Mouse (Mus musculus) intestine, embryonic 16.5 days (tissue): ENCODE results near the gene Dph5. TPM values are rescaled to one million over a fixed set of nuclear protein-coding genes. Genes with fewer than 3 reads are reported as not detected.
"Not testable (repeated sequence)": the region's sequence is repeated elsewhere in the genome, so short reads cannot be mapped to it uniquely, and the experiment has no call there.

Experiments
- ATAC-seq: fragments of 200-750 bp; cut with Nextera tagmentation; 2 replicates; pipeline ENCODE4 v1.8.0; 2017; ENCODE audit warnings: moderate TSS enrichment, moderate library complexity
- H3K27ac ChIP-seq: fragments of 300-500 bp; sonication (generic); 2 replicates; pipeline ENCODE4 v1.5.1; 2014; ENCODE audit warnings: mild to moderate bottlenecking, low read length
- H3K27me3 ChIP-seq: fragments of 300-500 bp; sonication (generic); replicated peaks from 2 replicates; pipeline ENCODE4 v1.6.1; 2014; ENCODE audit warnings: low read length, control low read depth, mixed read lengths; ENCODE audit not compliant: control insufficient read depth, insufficient read depth
- H3K36me3 ChIP-seq: fragments of 300-500 bp; sonication (generic); 2 replicates; pipeline ENCODE4 v1.6.1; 2014; ENCODE audit warnings: low read length, control low read depth; ENCODE audit not compliant: control insufficient read depth, insufficient read depth
- H3K4me1 ChIP-seq: fragments of 300-500 bp; sonication (generic); 2 replicates; pipeline ENCODE4 v1.6.1; 2014; ENCODE audit warnings: low read length, control low read depth, mixed read lengths; ENCODE audit not compliant: control insufficient read depth, insufficient read depth
- H3K4me2 ChIP-seq: fragments of 300-500 bp; sonication (generic); 2 replicates; pipeline ENCODE4 v1.6.1; 2014; ENCODE audit warnings: low read depth, low read length, control low read depth
- H3K4me3 ChIP-seq: fragments of 300-500 bp; sonication (generic); 2 replicates; pipeline ENCODE4 v1.5.1; 2014; ENCODE audit warnings: mild to moderate bottlenecking, low read length
- H3K9ac ChIP-seq: fragments of 300-500 bp; sonication (generic); 2 replicates; pipeline ENCODE4 v1.6.1; 2014; ENCODE audit warnings: low read depth, low read length
- H3K9me3 ChIP-seq: fragments of 300-500 bp; sonication (generic); 2 replicates; pipeline ENCODE4 v1.6.1; 2016; ENCODE audit warnings: low read length, control low read depth; ENCODE audit not compliant: control insufficient read depth
- WGBS: fragments of 180-500 bp; shearing (Covaris S2); extraction: QIAGEN DNeasy Blood & Tissue Kit; methylation state at CpG from one replicate; pipeline ENCODE4 v1.1.7; 2014; 5-methylcytosine and 5-hydroxymethylcytosine counted together
- polyA plus RNA-seq: library from polyadenylated mRNA; unstranded; fragments of >200 nt; fragmentation: Nextera tagmentation; extraction: Ambion mirVana; gene quantifications from 2 replicates; pipeline ENCODE4 v1.2.1, GENCODE M21; 2015

Gene Dph5
- polyA plus RNA-seq, 1 experiment from 2014 or later: 28.8 TPM

GRCm38 (mm10) chr3:115856484-115857022 lies 31.1 kb upstream of the Dph5 start:
- Histone ChIP-seq H3K4me2 (no peak overlapping the region), H3K4me3 (no peak overlapping the region), H3K27ac (no peak overlapping the region), H3K36me3 (no peaks in the 10 kb centered on the region), H3K27me3 (no peaks in the 10 kb centered on the region), H3K9ac (no peak overlapping the region), H3K9me3 (no peaks in the 10 kb centered on the region), H3K4me1 (no peaks in the 10 kb centered on the region)
- WGBS: 33% methylated on average over 8 of the region's 8 CpGs
- no peak for ATAC-seq

GRCm38 (mm10) chr3:115857436-115857835 lies 30.2 kb upstream of the Dph5 start:
- Histone ChIP-seq H3K27me3 (no peaks in the 10 kb centered on the region), H3K36me3 (no peaks in the 10 kb centered on the region), H3K4me3 (no peak overlapping the region), H3K9me3 (no peaks in the 10 kb centered on the region), H3K9ac (no peak overlapping the region), H3K4me1 (no peaks in the 10 kb centered on the region), H3K4me2 (no peak overlapping the region), H3K27ac (no peak overlapping the region)
- no peak for ATAC-seq
- 88% methylated on average over 10 of the region's 10 CpGs for whole genome bisulfite sequencing

GRCm38 (mm10) chr3:115858822-115859221 lies 28.8 kb upstream of the Dph5 start:
- 86% methylated on average over 3 of the region's 3 CpGs for WGBS
- H3K27ac ChIP-seq: no peak overlapping the region
- ATAC-seq: no peak
- H3K9me3 ChIP-seq: no peaks in the 10 kb centered on the region
- H3K4me2 ChIP-seq: no peak overlapping the region
- H3K9ac ChIP-seq: no peak overlapping the region
- H3K4me3 ChIP-seq: no peak overlapping the region
- H3K4me1 ChIP-seq: no peaks in the 10 kb centered on the region
- H3K36me3 ChIP-seq: no peaks in the 10 kb centered on the region
- no peaks in the 10 kb centered on the region for H3K27me3 ChIP-seq

- H3K4me2 ChIP-seq: not testable (repeated sequence)
- 85% methylated on average over 1 of the region's 1 CpGs for WGBS
Observed at GRCm38 (mm10) chr3:115860780-115861179, 26.9 kb upstream of the Dph5 start.

GRCm38 (mm10) chr3:115863487-115863886 lies 24.1 kb upstream of the Dph5 start:
- no peaks in the 10 kb centered on the region for H3K36me3 ChIP-seq
- H3K4me1 ChIP-seq: no peaks in the 10 kb centered on the region
- ATAC-seq: no peak
- no peaks in the 10 kb centered on the region for H3K27me3 ChIP-seq
- WGBS: 67% methylated on average over 4 of the region's 4 CpGs
- no peak overlapping the region for H3K4me3 ChIP-seq
- no peak overlapping the region for H3K9ac ChIP-seq
- H3K9me3 ChIP-seq: no peaks in the 10 kb centered on the region
- no peak overlapping the region for H3K4me2 ChIP-seq
- H3K27ac ChIP-seq: no peak overlapping the region

More at GRCm38 (mm10) chr3:115860780-115861179, 26.9 kb upstream of the Dph5 start:
- H3K27me3 ChIP-seq, H3K4me1 ChIP-seq, H3K27ac ChIP-seq, H3K9me3 ChIP-seq, ATAC-seq, H3K4me3 ChIP-seq, H3K9ac ChIP-seq, H3K36me3 ChIP-seq: not testable (repeated sequence)

GRCm38 (mm10) chr3:115867150-115867549 lies 20.5 kb upstream of the Dph5 start:
- peak; percentile 90 for ATAC-seq
- 48% methylated on average over 4 of the region's 4 CpGs for WGBS
- no peaks in the 10 kb centered on the region for H3K27me3 ChIP-seq
- no peaks in the 10 kb centered on the region for H3K4me1 ChIP-seq
- peak overlapping the region; percentile 65 for H3K27ac ChIP-seq
- no peak overlapping the region for H3K4me3 ChIP-seq
- H3K36me3 ChIP-seq: no peaks in the 10 kb centered on the region
- no peaks in the 10 kb centered on the region for H3K9me3 ChIP-seq
- no peak overlapping the region for H3K9ac ChIP-seq
- H3K4me2 ChIP-seq: no peak overlapping the region

GRCm38 (mm10) chr3:115867901-115868300 lies 19.7 kb upstream of the Dph5 start:
- H3K9me3 ChIP-seq: no peaks in the 10 kb centered on the region
- H3K27ac ChIP-seq: 0 out of 2 replicates have a peak overlapping the region, but pooled peaks have one; percentile 28
- H3K4me2 ChIP-seq: no peak overlapping the region
- H3K36me3 ChIP-seq: no peaks in the 10 kb centered on the region
- no peak for ATAC-seq
- H3K9ac ChIP-seq: no peak overlapping the region
- H3K27me3 ChIP-seq: no peaks in the 10 kb centered on the region
- no peak overlapping the region for H3K4me3 ChIP-seq
- H3K4me1 ChIP-seq: no peaks in the 10 kb centered on the region
- WGBS: 44% methylated on average over 1 of the region's 1 CpGs

- no peak overlapping the region for H3K4me2 ChIP-seq
- 52% methylated on average over 2 of the region's 2 CpGs for WGBS
- H3K4me3 ChIP-seq: no peak overlapping the region
- no peaks in the 10 kb centered on the region for H3K27me3 ChIP-seq
- H3K9ac ChIP-seq: no peak overlapping the region
- H3K27ac ChIP-seq: no peak overlapping the region
- H3K9me3 ChIP-seq: no peaks in the 10 kb centered on the region
- ATAC-seq: no peak
- no peaks in the 10 kb centered on the region for H3K4me1 ChIP-seq
- no peaks in the 10 kb centered on the region for H3K36me3 ChIP-seq
Observed at GRCm38 (mm10) chr3:115869360-115869759, 18.3 kb upstream of the Dph5 start.

- WGBS: 44% methylated on average over 6 of the region's 6 CpGs
- no peaks in the 10 kb centered on the region for H3K27me3 ChIP-seq
Observed at GRCm38 (mm10) chr3:115875551-115875950, 12.1 kb upstream of the Dph5 start.

GRCm38 (mm10) chr3:115877133-115877532 lies 10.5 kb upstream of the Dph5 start:
- 83% methylated on average over 1 of the region's 1 CpGs for WGBS

More at GRCm38 (mm10) chr3:115875551-115875950, 12.1 kb upstream of the Dph5 start:
- Histone ChIP-seq H3K9ac (no peak overlapping the region), H3K4me1 (no peaks in the 10 kb centered on the region), H3K27ac (no peak overlapping the region), H3K36me3 (no peaks in the 10 kb centered on the region), H3K4me2 (no peak overlapping the region), H3K9me3 (no peaks in the 10 kb centered on the region), H3K4me3 (no peak overlapping the region)
- no peak for ATAC-seq

More at GRCm38 (mm10) chr3:115877133-115877532, 10.5 kb upstream of the Dph5 start:
- no peak for ATAC-seq
- H3K4me2 ChIP-seq: no peak overlapping the region
- no peaks in the 10 kb centered on the region for H3K27me3 ChIP-seq
- H3K36me3 ChIP-seq: no peaks in the 10 kb centered on the region
- H3K4me3 ChIP-seq: no peak overlapping the region
- no peaks in the 10 kb centered on the region for H3K4me1 ChIP-seq
- no peaks in the 10 kb centered on the region for H3K9me3 ChIP-seq
- H3K9ac ChIP-seq: no peak overlapping the region
- no peak overlapping the region for H3K27ac ChIP-seq
